Mouse (Mus musculus): ENCODE data around the gene Tmcc3.

Gene Tmcc3

DNA sequence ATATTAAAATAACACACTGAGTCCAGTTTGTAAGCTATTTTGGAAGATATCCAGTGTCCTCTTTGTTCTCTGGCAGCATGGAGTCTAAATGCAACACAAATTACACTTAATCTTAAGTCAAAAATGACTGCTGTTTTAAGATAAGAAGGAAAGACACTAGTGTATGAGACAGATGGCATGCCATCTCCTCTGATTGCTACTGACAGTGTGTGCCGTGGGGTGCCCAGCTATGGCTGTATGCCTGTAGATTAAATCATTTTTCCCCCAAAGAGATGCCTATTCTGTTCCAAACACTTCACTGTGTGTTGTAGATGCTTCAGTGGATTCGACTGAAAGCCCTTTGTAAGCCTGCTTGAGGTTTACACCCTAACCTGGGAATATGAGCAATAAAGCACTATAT lies 59.5 kb downstream of the Tmcc3 start:
- DNase-seq, result no peak

DNA sequence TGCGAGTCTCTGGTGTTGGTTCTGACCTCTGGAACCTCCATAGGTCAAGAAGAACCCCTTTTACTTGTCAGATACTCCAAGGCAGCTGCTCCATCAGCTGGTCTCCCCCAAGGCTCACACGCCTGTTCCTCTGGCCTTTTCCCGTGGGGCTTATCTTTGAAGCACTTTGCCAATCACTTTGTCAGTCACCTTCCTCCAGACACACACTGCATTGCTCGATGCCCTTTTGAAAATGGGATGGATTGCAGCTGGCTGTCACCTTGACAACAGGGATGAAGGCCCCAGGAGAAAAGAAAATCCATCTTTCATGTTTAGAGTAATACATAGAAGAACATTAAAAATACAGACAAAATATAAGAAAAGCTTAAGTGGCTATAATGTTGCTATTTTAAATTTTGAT lies 65.2 kb downstream of the Tmcc3 start:
- DNase-seq, result no peak

DNA sequence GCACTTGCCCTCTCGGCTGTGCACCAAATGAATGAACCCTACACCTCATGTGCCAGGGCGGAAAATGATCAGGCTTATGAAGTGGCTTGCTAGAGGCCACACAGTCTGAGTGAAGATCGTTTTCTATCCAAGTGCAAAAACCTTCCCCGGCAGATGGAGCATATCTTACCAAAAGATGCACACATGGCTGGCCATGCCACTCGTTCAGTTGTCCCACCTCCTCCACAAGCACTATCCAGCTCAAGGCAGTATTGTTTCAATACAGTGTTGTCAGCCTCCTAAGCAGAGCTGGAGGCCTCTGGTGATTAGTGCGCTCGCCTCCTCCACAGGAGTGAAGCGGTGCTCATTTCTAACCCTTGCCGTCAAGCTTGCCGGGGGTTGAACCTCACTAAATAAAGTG lies 66.1 kb downstream of the Tmcc3 start:
- peak; percentile 32 for DNase-seq

DNA sequence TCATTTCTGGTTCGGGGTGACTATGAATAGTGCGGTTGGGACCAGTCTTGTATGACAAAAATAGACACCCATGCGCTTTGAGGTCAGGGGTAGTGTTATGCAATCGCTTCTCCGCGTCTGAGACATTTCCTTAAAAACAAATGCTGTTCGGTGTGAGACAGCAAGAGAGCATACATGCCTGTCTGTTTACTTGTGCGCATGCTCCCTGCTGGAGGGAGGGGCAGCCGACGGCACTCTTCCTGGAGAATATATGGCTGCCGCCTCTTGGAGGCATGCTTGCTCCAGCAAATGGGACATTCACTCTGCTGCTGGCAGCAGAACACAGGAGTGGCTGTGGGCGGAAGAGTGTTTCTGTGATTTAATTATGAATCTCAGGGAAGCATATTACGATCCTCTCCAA lies 66.6 kb downstream of the Tmcc3 start:
- peak; percentile 90 for DNase-seq

DNA sequence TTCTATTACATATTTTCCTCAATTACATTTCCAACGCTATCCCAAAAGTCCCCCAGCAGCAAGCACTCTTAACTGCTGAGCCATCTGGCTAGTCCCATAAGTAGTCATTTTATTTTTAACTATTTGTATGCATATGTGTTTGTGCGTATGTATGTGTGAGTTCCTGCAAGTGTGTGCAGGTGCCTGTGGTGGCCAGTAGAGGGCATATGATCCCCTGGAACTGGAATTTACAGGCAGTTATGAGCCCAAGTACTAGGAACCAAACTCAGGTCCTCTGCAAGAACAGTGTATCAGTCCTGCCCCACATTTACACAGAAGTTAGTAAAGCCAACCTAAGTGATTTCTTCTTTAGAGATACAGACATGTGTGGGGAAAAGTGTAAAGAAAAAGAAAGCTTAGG lies 68.3 kb downstream of the Tmcc3 start:
- DNase-seq, result no peak

DNA sequence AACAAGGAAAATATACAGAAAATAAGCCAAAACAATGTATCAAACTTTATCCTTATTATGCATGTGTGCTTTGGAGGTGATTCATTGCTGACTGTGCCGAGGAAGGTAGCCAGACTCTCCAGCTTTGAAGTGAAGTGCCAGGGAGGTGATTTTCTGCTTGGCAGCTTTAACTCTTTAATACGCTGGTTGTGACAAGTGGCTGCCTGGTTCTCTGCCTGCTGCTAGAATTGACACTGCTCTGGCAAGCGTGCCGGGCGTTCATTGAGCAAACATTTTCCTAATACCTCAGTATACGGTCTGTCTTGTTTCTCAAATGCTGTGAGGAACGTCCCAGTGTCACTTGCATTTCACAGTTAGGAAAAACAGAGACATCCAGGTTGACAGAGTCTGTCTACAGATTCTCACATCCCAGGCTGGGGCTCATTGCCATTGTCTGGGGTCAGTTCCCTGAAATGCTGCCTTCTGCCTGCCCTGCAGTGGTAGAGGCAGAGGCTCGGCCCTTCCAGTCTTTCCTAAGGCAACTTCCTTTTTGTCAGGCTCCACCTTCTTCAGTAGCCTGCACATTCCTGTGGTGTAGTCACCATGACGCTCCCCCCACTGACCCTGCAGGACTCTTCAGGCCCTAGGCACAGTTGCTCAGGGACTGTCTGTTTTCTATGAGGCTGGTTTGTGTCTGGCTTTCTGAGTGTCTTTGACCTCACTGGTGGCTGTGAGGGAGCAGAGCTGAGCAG lies 69.1 kb downstream of the Tmcc3 start:
- DNase-seq, result peak; percentile 80

DNA sequence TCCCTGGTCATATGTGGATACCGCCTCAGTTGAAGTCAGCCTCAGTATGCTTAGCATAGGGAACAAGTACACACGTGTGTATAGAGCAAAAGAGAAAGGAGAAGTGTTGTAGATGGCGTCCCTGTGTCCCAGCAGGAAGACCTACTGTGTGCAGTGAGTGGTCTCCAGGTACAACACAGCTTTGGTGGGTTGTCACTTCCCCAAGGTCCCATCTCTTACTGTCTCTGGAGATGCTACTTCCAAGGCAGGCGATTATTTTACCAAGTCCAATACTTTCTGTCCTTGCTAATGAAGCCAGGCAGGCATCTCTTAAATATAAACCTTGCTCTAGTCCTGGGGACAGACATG lies 69.6 kb downstream of the Tmcc3 start:
- DNase-seq, result no peak

DNA sequence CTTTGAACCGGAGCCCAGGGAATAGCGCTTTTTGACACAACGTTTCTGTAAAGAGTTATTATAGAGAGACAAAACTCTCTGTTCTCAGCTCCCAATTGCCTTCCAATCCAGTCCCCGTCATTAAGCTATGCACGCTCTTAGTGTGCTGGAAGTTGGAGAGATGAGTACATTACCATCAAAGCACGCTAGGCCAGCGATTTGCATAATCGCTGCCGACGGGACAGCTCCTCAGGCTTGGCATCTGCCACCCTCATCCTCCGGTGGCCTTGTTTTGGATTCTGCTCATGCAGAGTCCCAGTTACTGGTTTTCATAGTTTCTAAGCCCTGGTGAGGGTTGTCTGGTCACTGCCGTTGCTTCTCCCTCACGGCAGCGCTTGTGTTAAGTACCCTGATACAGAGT lies 70.9 kb downstream of the Tmcc3 start:
- DNase-seq, result no peak

DNA sequence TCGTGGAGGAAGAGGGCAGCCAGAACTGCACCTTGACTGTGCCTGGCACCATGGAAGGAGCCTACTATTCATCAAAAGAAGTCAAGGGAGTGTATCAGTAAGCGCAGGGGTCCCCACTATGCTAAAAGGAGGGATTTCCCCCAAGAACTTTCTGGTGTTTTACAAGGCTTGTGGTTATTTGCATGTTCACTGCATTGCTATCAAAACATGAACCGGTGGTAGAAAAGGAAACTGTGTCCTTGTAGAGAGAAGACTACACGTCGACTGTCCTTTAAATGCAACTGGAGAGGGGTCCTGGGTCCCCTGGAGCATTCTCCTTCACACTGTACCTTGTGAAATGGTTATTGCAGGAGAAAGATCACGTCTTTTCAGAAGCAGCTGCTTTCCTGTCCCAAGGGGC lies 71.8 kb downstream of the Tmcc3 start:
- no peak for DNase-seq

DNA sequence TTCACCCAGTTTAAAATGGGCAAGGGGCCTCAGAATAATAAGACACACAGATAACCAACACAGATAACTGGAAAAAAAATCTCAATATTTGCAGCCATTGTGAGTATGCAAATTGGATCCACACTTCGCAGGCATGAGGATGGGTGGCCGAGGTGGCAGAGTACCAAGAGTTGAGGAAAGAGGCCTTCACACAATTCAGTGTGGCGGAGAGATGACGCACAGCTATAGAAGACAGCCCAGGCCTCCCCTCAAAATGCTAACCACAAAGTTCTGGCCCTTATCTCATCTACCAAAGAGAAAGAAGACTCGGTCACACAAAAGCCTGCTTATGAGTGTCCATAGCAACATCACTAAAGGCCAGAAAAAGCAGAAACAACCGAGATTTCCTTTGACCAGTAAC lies 77.5 kb downstream of the Tmcc3 start:
- DNase-seq, result no peak

DNA sequence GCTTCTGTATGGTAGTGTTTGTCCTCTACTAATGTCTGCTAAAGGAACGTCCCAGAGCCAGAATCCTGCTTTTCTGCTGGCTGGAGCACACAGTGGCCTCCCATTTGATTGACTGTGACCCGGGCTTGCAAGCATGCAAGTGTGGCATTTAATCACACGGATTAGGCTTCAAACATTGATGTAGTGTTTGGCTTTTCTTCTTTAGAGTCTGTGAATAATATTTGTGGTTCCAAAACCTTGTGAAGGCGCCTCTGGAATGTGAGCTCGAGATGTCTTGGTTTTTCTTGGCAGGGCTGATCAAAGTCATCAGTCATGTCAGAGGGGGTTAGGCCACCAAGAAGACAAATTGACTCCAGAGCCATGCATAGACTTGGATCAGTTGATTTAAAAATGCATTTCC lies 79.3 kb downstream of the Tmcc3 start:
- peak; percentile 69 for DNase-seq

DNA sequence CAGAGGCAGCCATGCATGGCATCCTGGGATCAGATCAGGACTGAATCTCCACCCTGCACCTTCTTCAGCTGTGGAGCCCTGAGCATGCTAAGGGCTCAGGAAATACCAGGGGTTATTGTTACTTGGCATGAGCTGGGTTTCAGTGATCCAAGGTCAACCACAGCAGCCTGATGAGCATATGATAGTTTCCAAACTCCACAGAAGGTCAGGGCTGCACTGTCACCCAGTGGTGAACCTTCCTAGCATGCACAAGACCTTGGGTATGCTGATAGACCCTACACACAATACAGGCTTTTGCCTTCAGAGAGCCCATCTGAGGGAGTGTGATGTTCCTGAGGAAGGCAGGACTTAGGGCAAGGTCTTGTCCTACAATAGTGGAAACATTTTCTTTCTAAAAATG lies 82.5 kb downstream of the Tmcc3 start:
- DNase-seq, result no peak

DNA sequence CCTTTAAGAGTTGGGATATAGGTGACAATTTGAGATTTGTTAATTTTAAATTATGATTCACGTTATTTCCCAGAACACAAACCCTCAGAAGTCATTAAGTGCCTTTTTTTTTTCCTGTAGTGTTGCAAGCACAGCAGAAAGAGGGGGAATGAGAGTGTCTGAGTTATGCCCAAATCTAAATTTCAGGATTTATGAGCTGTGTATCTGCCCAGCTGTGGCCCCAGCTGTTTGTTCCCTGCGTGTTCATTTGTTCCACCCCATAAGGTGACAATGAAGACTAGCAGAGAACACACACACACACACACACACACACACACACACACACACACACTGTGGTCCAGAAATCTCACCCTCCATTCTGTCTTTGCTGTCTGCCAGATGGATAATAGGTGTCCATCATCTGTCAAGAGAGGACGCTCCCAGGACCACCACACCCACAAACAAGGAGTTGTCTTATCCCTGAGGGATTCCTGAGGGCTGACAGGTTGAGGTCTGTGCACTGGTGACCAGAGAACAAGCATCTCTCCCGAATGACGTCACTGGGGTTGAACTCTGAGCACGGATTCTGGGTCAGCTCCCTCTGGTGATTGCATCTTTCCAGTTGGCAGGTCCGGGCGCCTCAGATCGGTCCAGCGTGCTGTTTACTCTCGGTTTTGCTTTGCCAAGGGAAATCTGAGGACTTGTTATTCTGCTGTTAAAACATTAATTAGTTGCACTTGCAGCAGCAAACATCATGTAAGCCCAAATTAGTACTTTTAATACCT lies 86.3 kb downstream of the Tmcc3 start:
- DNase-seq, result peak; percentile 30

DNA sequence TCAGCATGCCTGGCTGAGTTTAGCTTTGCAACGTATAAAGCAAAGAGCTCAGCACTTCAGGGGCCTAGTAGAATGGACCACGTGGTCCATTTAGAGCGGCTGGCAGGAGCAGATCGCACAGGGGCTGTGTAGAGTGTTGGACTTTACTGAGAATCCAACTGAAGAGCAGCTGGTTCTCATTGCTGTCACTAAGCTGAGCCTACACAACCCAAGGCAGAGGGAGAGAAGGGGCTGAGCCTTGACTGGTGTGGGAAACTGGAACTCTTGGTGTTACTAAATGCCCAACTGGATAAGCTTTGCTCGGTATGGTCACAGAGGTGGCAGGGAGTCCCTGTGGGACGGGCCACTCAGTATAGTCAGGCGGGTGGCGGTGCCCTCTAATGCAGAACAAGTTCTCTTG lies 89.1 kb downstream of the Tmcc3 start:
- DNase-seq, result peak; percentile 23

DNA sequence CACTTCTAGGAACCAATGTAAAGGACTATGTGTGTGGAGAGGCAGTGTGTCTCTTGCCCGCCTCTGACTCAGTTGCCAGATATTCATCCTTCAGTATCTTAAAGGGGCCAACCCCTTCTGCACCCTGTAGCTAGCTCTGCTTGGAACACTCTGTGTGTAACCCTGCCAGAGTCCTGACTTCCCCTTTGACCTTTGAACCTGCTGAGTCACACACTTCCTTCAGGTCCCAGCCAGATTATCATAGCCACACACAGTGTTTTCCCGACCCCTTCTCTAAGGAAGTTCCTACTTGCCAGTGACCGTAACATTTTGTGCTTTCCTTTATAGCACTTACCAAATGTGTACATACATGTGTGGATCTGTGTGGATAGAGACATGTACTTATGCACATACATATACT lies 93.7 kb downstream of the Tmcc3 start:
- peak; percentile 58 for DNase-seq

DNA sequence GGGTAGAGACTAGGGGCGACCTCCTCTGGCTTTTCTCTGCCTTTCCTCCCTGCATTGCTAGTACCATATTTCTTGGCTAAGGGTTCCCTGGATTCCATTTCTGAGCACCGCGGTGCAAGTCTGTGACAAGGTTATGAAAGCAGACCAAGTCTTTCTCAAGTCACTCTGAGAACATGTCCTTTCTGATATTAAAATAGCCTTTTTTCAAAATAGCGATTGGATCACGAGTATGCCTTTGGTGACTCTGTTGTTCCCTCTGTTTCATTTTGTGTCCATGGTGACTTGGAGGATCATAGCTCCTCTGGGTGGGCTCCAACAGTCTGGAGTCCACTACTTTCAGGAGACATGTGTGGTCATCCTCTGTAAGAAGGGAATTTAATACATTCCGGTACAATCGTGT lies 95.1 kb downstream of the Tmcc3 start:
- no peak for DNase-seq

DNA sequence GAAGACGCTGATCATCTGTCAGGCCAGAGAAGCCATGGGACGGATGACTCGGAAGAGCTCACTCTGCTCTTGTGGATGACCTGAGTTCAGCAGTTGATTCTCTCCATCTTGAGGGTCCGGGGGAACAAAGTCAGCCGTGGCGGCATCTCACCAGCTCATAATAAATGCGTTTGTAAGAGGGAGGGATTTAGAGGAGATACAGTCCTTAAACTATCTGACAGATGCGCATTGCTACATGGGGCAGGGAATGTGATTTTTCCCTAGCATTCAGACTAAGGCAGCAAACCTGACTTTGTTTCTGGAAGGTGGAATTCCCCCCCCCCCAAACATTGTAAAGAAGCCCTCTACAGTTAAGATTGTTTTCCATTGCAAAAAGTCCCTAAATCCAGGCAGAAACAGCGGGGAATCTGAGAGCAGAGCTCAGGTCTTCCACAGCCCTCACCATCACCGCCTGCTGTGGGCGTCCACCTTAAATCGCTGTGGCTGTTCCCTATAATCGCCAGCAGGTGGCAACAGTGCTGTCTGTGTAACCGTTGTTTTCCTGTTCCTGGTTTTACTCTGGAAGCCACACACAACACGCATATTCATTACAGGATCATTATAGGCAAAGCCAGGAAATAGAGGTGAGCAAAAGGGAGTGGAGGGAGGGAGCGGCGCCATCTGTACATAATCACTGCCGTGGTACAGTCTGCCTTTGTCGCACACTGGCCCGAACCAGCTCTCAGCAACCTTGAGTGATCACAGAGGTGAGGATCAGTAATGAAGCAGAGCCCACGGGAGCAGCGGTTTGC lies 96.8 kb downstream of the Tmcc3 start:
- DNase-seq, result peak; percentile 87

DNA sequence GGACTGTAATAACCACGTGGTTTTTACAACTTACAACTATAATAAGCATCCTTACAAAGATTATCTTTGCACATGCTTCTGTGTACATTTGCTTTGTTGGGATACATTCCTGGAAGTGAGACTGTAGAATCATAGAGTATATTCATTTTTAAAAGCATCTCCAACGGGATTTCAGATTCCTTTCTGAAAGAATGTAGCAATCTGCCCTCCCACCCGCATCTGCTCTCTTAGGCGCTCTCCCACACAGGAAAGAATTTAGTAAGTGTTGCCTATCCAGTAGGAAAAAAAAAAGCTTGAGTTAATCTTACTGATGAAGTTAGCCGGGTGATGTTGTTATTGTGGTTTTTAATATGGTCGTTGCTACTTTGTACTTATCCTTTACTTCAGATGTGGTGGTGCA lies 97.9 kb downstream of the Tmcc3 start:
- DNase-seq, result no peak

DNA sequence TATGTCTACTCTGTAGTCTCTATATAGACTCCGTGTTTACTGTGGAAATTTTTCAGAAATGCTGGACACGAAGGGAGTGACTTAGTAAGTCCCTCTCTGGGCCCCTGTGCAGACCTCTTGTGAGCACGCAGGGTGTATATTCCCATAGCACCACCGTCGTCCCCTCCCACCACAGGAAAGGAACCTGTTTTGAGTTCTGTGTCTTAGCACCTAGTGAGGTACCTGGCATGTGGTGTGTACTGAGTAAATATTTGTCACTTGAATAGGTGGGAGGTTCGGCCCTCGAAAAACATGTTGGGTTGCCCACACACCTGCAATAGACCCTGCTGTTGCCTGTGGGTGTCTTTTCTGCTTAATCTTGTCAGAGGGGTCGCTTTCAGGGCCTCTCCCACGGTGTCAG lies 99.8 kb downstream of the Tmcc3 start:
- DNase-seq, result no peak

DNA sequence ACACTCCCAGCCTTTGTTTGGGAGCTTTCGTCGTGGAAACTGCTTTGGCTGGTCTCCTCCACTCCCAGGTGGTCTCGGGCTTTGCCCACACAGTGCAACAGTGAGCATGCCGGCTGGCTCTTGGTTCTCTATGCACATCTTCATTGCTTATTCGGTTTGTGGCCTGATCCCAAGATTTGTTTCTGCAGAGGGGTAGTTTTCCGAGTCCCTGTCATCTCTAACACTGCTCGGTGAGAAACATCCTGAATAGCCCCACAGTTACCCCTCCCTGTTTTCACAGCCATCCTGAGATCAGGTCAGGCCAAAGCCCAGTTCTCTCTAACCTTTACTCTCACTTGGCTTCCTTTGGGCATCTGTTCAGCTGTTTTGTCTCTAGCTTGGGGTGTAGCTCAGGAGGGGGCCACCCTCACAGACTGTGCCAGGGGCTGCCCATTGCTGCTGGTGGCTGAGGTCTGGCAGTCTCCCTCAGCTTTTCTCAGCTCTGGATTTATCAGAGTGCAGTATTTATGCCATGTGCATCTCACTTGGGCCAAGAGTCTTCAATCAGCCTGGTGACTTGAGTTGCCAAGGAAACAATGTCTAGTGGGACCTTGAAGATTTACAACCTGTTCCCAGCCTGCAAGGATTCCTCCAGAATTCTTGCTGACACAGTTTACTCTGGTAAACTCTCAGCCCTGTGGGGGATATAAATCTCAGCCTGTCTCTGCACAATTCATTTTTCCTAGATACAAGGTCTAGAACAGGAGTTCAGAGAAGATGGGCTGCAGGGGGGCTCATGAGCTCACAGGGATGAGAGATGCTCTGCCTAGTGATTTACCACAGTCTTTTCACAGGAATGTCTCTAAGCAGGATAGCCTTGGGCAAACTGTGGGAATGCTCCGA lies 102.3 kb downstream of the Tmcc3 start:
- DNase-seq, result peak; percentile 34

DNA sequence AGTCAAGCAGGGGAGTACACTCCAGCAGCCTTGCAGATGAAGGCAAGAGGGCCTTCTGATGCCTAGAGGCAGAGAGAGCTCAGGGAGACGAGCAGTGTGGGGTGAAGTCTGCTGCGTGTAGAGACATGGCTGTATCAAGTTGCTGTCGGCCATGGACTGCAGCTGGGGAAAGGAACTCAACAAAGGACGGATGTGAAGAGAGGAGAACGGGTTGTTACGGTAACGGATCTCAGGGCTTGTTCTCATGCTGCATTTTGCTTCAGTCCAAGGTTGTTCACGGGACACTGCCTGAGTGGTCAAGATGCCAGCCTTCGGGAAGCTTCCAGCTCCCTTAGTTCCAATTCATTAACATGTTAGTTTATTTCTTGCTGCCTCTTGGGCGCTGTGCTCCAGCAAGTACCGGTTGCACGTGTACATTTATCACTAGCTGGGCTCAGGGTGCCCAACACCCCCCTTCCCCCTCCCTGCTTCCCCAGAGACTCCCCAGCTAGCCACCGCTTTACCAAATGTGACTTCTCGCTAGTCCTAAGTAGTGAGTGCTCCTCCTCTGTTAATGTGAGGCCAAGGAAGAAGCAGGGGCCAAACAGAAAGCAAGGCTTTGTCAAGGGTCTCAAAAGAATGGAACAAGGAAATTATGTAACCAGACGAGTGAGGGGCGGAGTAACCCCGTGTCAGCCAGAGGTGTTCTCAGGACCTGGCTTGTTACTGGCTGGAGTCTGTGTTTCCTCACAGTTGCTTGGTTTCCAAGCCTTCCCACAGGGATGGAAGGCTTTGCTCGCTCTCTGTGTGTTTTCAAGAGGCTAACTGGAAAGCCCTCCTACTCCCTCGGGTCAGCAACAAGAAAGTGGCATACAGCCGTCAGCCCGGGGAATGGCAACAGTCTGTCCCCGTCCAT lies 104.4 kb downstream of the Tmcc3 start:
- no peak for DNase-seq

DNA sequence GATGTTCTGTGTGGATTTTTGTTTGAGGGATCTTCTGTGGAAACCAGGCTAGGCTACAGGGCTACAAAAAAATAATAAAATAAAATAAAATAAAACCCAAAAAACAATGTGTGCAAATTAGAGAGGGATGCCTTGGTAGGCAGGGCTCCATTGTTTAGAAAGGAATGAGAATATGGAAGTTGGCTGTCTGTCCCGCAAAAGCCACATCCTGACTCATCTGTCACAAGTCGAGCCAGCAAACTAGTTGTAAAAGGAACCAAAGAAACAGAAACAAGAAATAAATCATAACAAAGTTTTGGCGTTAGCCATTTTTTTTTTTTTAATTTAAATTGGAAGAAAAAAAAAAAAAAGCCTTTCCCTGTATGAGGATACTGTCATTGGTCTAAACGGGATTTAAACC lies 105.9 kb downstream of the Tmcc3 start:
- peak; percentile 42 for DNase-seq

All from kidney, postnatal 10 days (tissue).